In genomic region chr17:27202919-27203357, GRCm38 (mm10) we compare ENCODE assay signal across 8 mouse cellular contexts. TPM values are rescaled to one million over a fixed set of nuclear protein-coding genes. Genes with fewer than 3 reads are reported as not detected.
A peak's percentile ranks its signal among the peaks of the same experiment; 100 is the strongest.
DNase-seq lines count a peak whose midpoint lies in the region; ATAC-seq and TF ChIP-seq lines count a peak whose summit lies in the region.

No protein-coding gene starts in this region.

- no peak for TF ChIP-seq CTCF in lung, postnatal 0 days (IDR thresholded peaks at IDR 0.05)

- H3K4me3 ChIP-seq in lung, postnatal 0 days (ENCODE audit: low read depth, low read length) = peak overlapping the region; percentile 96
- H3K4me3 ChIP-seq in embryonic facial prominence, embryonic 15.5 days (replicated peaks) = peak overlapping the region; percentile 93
- peak overlapping the region; percentile 95 for H3K4me3 ChIP-seq in stomach, embryonic 15.5 days (replicated peaks)

- H3K9ac ChIP-seq in lung, postnatal 0 days (replicated peaks; ENCODE audit: low read depth) = peak overlapping the region; percentile 88
- H3K9ac ChIP-seq in embryonic facial prominence, embryonic 15.5 days = peak overlapping the region; percentile 94
- H3K9ac ChIP-seq in stomach, embryonic 15.5 days = peak overlapping the region; percentile 89

- no peak for TF ChIP-seq EP300 in lung, postnatal 0 days (IDR thresholded peaks at IDR 0.05)

- ATAC-seq in lung, postnatal 0 days = peak; percentile 12; the same call in 1 of the 2 replicates
- no peak for ATAC-seq in embryonic facial prominence, embryonic 15.5 days (ENCODE audit: insufficient number of reproducible peaks, low FRiP score, low TSS enrichment, low read depth)
- no peak for ATAC-seq in stomach, embryonic 15.5 days (ENCODE audit: insufficient read depth, low FRiP score, low read depth)

- H3K27ac ChIP-seq in lung, postnatal 0 days (ENCODE audit: low read length) = peak overlapping the region; percentile 96
- H3K27ac ChIP-seq in embryonic facial prominence, embryonic 15.5 days (replicated peaks) = peak overlapping the region; percentile 95
- H3K27ac ChIP-seq in stomach, embryonic 15.5 days = peak overlapping the region; percentile 96

- no peaks in the 10 kb centered on the region for H3K9me3 ChIP-seq in lung, postnatal 0 days (ENCODE audit: low read length)
- no peaks in the 10 kb centered on the region for H3K9me3 ChIP-seq in embryonic facial prominence, embryonic 15.5 days (replicated peaks)
- no peaks in the 10 kb centered on the region for H3K9me3 ChIP-seq in stomach, embryonic 15.5 days

- H3K4me1 ChIP-seq in lung, postnatal 0 days (ENCODE audit: insufficient read depth, low read depth, low read length) = no peaks in the 10 kb centered on the region
- peaks cover 20% of the 10 kb centered on the region for H3K4me1 ChIP-seq in embryonic facial prominence, embryonic 15.5 days
- peaks cover 10% of the 10 kb centered on the region; the same call in 1 of the 2 replicates for H3K4me1 ChIP-seq in stomach, embryonic 15.5 days

- H3K36me3 ChIP-seq in lung, postnatal 0 days (ENCODE audit: insufficient read depth, low read length) = peaks cover 6% of the 10 kb centered on the region
- H3K36me3 ChIP-seq in embryonic facial prominence, embryonic 15.5 days = peaks cover 46% of the 10 kb centered on the region
- H3K36me3 ChIP-seq in stomach, embryonic 15.5 days = peaks cover 35% of the 10 kb centered on the region

- peak overlapping the region; percentile 94 for H3K4me2 ChIP-seq in lung, postnatal 0 days (replicated peaks; ENCODE audit: low read depth, low read length)
- peak overlapping the region; percentile 82 for H3K4me2 ChIP-seq in embryonic facial prominence, embryonic 15.5 days (replicated peaks)
- peak overlapping the region; percentile 90 for H3K4me2 ChIP-seq in stomach, embryonic 15.5 days

- peak; percentile 64 for DNase-seq in lung, postnatal 0 days (ENCODE audit: low spot score)
- DNase-seq in lung, postnatal 10 days = no peak
- peak; percentile 38 for DNase-seq in liver
- no peak for DNase-seq in thymus, postnatal 10 days (ENCODE audit: low spot score in 2 of 2)
- DNase-seq in layer of hippocampus, adult 11-12 months (ENCODE audit: low spot score) = no peak
- DNase-seq in layer of hippocampus, postnatal 25 days (ENCODE audit: extremely low spot score in 1 of 2, low spot score in 1 of 2) = no peak

- WGBS in lung, postnatal 0 days = 34% methylated on average over 13 of the region's 14 CpGs
- 38% methylated on average over 14 of the region's 14 CpGs for WGBS in embryonic facial prominence, embryonic 15.5 days
- WGBS in stomach, embryonic 15.5 days = 37% methylated on average over 14 of the region's 14 CpGs

- no peaks in the 10 kb centered on the region for H3K27me3 ChIP-seq in lung, postnatal 0 days (replicated peaks; ENCODE audit: insufficient read depth, low read length)
- no peaks in the 10 kb centered on the region for H3K27me3 ChIP-seq in embryonic facial prominence, embryonic 15.5 days
- no peaks in the 10 kb centered on the region for H3K27me3 ChIP-seq in stomach, embryonic 15.5 days (replicated peaks)

RNA-seq across cellular contexts. Expression of gene Lemd2, which starts 1.3 kb away (rescaled TPM):
- polyA plus RNA-seq in lung, postnatal 0 days (2015; fragmentation: Nextera tagmentation; extraction: Ambion mirVana) = 13.2 and 13.9 TPM in 2 replicates
- polyA plus RNA-seq in embryonic facial prominence, embryonic 15.5 days (2015; fragmentation: Nextera tagmentation; extraction: Ambion mirVana) = 17.3 and 18.7 TPM in 2 replicates
- 12.7 and 14.7 TPM in 2 replicates for polyA plus RNA-seq in stomach, embryonic 15.5 days (2015; fragmentation: Nextera tagmentation; extraction: Ambion mirVana)
- 10 to 100 TPM; 39.7 to 46.2 TPM for total RNA-seq in layer of hippocampus, postnatal 25 days (2021)

RNA-seq across cellular contexts. Expression of gene Ip6k3, which starts 35.3 kb away (rescaled TPM):
- polyA plus RNA-seq in lung, postnatal 0 days (2015; fragmentation: Nextera tagmentation; extraction: Ambion mirVana) = 0.75 and 0.91 TPM in 2 replicates
- polyA plus RNA-seq in embryonic facial prominence, embryonic 15.5 days (2015; fragmentation: Nextera tagmentation; extraction: Ambion mirVana) = 0.81 and 0.91 TPM in 2 replicates
- 0.18 and 0.21 TPM in 2 replicates for polyA plus RNA-seq in stomach, embryonic 15.5 days (2015; fragmentation: Nextera tagmentation; extraction: Ambion mirVana)
- under 1 TPM; 0.21 to 0.30 TPM for total RNA-seq in layer of hippocampus, postnatal 25 days (2021)

Comparison
In these comparisons a context has a peak if more than half of its experiments do, and no peak if none do; other contexts are left out.
1. DNase-seq: peak in lung, postnatal 0 days (single experiment) and liver (single experiment); none in lung, postnatal 10 days (single experiment), thymus, postnatal 10 days (0 of 2), layer of hippocampus, adult 11-12 months (single experiment) and layer of hippocampus, postnatal 25 days (0 of 2).
2. Peak in every context shown above with its lines, with median percentiles within 50 percentile points of each other: H3K27ac ChIP-seq, H3K4me2 ChIP-seq, H3K4me3 ChIP-seq and H3K9ac ChIP-seq.